In the genomic region with DNA sequence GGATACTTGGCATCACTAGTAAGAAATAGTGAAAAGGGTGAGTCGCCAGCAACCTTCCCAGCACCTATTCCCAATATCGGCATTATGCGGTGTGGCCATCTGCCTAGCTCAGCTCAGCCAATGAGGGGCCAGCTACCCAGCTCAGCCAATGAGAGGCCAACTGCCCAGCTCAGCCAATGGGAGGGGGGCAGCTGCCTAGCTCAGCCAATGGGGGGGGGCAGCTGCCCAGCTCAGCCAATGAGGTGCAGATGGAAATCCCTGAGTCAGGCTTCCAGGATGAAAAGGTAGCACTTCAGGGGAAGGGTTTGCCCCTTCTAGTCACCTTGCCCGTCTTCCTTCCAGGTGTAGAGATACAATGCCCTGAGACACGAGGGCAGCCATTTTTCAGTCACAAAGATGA, we compare ENCODE assay signal across 34 mouse cellular contexts.
"Had no signal": no experiment of that assay in that cellular context is flagged by ENCODE, and none has a peak within 500 bp of the region (broad histone marks: within the 10 kb centered on the region; RNA-seq: fewer than 3 reads in every experiment).

No protein-coding gene starts in this region.

- DNase-seq: heart, postnatal 10 days; heart, postnatal 14 days; heart, postnatal 36 days; heart, postnatal 4 days; kidney, adult 11 months; kidney, adult 18-20 months; kidney, adult 2 months; kidney, adult 8-10 months; kidney, adult 9 months; kidney, postnatal 10 days; kidney, postnatal 14 days; kidney, postnatal 25 days; kidney, postnatal 36 days; kidney, postnatal 4 days; layer of hippocampus, adult 9-11 months; layer of hippocampus, postnatal 36 days had no signal

- H3K27ac ChIP-seq: heart, embryonic 10.5 days; heart, embryonic 13.5 days; heart, embryonic 15.5 days; hindbrain, embryonic 10.5 days; hindbrain, embryonic 12.5 days; hindbrain, embryonic 13.5 days; hindbrain, embryonic 14.5 days; hindbrain, embryonic 15.5 days; hindbrain, postnatal 0 days; intestine, embryonic 15.5 days; kidney, embryonic 15.5 days; kidney, postnatal 0 days; layer of hippocampus, adult 2 months had no signal

- H3K9ac ChIP-seq: heart, embryonic 12.5 days; heart, embryonic 13.5 days; heart, embryonic 15.5 days; hindbrain, embryonic 12.5 days; hindbrain, embryonic 13.5 days; hindbrain, embryonic 14.5 days; hindbrain, embryonic 15.5 days; intestine, embryonic 15.5 days; kidney, embryonic 15.5 days had no signal

- H3K36me3 ChIP-seq: heart, embryonic 10.5 days; heart, embryonic 12.5 days; heart, embryonic 13.5 days; heart, embryonic 15.5 days; hindbrain, embryonic 10.5 days; hindbrain, embryonic 12.5 days; hindbrain, embryonic 13.5 days; hindbrain, embryonic 15.5 days; intestine, embryonic 15.5 days; kidney, embryonic 15.5 days had no signal

- H3K4me2 ChIP-seq: heart, embryonic 11.5 days; heart, embryonic 12.5 days; heart, embryonic 13.5 days; heart, embryonic 15.5 days; hindbrain, embryonic 12.5 days; hindbrain, embryonic 13.5 days; hindbrain, embryonic 14.5 days; hindbrain, embryonic 15.5 days; intestine, embryonic 15.5 days; kidney, embryonic 15.5 days had no signal

- H3K4me3 ChIP-seq: heart, embryonic 10.5 days; heart, embryonic 12.5 days; heart, embryonic 13.5 days; heart, embryonic 15.5 days; hindbrain, embryonic 10.5 days; hindbrain, embryonic 12.5 days; hindbrain, embryonic 13.5 days; hindbrain, embryonic 15.5 days; intestine, embryonic 15.5 days; kidney, embryonic 15.5 days; layer of hippocampus, adult 2 months had no signal

- H3K9me3 ChIP-seq: heart, embryonic 10.5 days; heart, embryonic 13.5 days; heart, embryonic 15.5 days; hindbrain, embryonic 10.5 days; hindbrain, embryonic 12.5 days; hindbrain, embryonic 13.5 days; hindbrain, embryonic 15.5 days; intestine, embryonic 15.5 days; kidney, embryonic 15.5 days had no signal

- ATAC-seq: hindbrain, embryonic 16.5 days; hindbrain, postnatal 0 days; inflammation-experienced regulatory T-cells, adult 6 months; intestine, embryonic 15.5 days; intestine, embryonic 16.5 days had no signal

- H3K4me1 ChIP-seq: heart, embryonic 10.5 days; heart, embryonic 12.5 days; heart, embryonic 13.5 days; heart, embryonic 15.5 days; hindbrain, embryonic 10.5 days; hindbrain, embryonic 15.5 days; intestine, embryonic 15.5 days; kidney, embryonic 15.5 days had no signal

- H3K27me3 ChIP-seq: heart, embryonic 12.5 days; heart, embryonic 13.5 days; heart, embryonic 15.5 days; hindbrain, embryonic 12.5 days; hindbrain, embryonic 13.5 days; hindbrain, embryonic 15.5 days; intestine, embryonic 15.5 days; kidney, embryonic 15.5 days had no signal
